Mouse (Mus musculus): ENCODE data around the gene Rfx4.
A peak's percentile ranks its signal among the peaks of the same experiment; 100 is the strongest.

Rfx4 gene

DNA sequence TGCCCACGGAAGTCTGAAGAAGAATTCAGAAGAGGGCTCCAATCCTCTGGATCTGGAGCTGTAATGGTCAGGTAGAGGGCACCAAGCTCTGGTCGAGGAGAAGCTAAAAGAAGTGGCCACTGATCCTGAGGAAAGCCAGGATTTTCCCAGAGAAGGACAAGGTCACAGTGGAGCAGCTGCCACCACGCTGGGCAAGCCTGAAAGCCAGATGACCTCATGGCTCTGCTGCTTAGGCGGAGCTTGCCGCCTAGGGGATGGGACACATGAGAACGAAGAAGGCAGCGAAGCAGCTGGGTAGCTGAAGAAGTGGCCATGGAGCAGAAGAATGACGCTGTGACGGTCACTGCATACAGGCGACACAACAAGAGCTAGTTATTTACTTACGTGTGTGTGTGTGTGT is 99.6 kb downstream of the Rfx4 start:
- TF ChIP-seq POU5F1 (IDR thresholded peaks at IDR 0.05; ENCODE audit: borderline replicate concordance, low read length): no peak
- no peak for TF ChIP-seq NANOG (IDR thresholded peaks at IDR 0.05; ENCODE audit: borderline replicate concordance, low read length)
- no peak for TF ChIP-seq CTCF (conservative IDR thresholded peaks at IDR 0.05; ENCODE audit: low read length)
- H3K9me3 ChIP-seq (ENCODE audit: low read length): no peaks in the 10 kb centered on the region
- H3K27me3 ChIP-seq (ENCODE audit: insufficient read depth, low read length): peaks cover 92% of the 10 kb centered on the region
- H3K4me1 ChIP-seq (replicated peaks; ENCODE audit: low read depth, low read length): peaks cover 39% of the 10 kb centered on the region
- H3K4me3 ChIP-seq (replicated peaks; ENCODE audit: low read length): no peak overlapping the region
- H3K36me3 ChIP-seq (ENCODE audit: insufficient read depth, low read length): no peaks in the 10 kb centered on the region

GRCm38 (mm10) chr10:84858371-84858770 is 102.5 kb downstream of the Rfx4 start:
- H3K4me3 ChIP-seq (replicated peaks; ENCODE audit: low read length): no peak overlapping the region
- H3K4me1 ChIP-seq (replicated peaks; ENCODE audit: low read depth, low read length): peaks cover 62% of the 10 kb centered on the region
- TF ChIP-seq NANOG (IDR thresholded peaks at IDR 0.05; ENCODE audit: borderline replicate concordance, low read length): no peak
- no peaks in the 10 kb centered on the region for H3K36me3 ChIP-seq (ENCODE audit: insufficient read depth, low read length)
- H3K27me3 ChIP-seq (ENCODE audit: insufficient read depth, low read length): peaks cover 83% of the 10 kb centered on the region
- no peaks in the 10 kb centered on the region for H3K9me3 ChIP-seq (ENCODE audit: low read length)

DNA sequence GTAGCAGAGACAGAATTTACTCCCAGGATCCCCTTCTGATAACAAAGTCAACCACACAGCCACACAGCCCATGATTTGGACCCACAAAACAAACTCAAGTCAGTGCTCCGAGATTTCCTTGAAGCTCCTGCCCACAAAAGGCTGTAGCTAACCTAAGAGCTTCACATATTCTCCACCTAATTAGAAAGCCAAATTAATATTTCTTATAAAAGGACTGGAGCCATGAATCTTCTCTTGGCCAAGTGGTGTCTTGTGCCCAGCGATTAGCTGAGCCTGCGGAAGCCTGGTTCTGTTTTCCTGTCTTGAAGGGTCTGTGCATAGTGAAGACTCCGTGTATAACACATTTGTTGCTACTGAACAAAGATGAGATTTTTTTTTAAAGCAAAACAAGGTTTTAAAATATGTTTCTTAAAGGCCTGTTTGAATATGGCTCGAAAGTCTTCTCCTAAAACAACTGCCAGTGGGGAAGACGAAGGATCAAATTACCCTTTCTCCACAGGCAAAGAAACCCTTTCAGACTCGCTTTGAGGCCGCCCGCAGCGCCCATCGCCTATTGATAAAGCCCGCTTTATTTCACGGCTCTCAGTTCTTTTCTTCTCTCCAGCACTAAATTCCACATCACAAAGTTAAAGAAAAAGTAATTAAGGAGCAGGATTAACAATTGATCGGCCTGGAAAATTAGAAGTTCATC is 103.1 kb downstream of the Rfx4 start:
- peaks cover 81% of the 10 kb centered on the region for H3K27me3 ChIP-seq (ENCODE audit: insufficient read depth, low read length)
- TF ChIP-seq NANOG (IDR thresholded peaks at IDR 0.05; ENCODE audit: borderline replicate concordance, low read length) (peak; percentile 98), CTCF (conservative IDR thresholded peaks at IDR 0.05; ENCODE audit: low read length) (no peak)
- no peak overlapping the region for H3K4me3 ChIP-seq (replicated peaks; ENCODE audit: low read length)
- peaks cover 64% of the 10 kb centered on the region for H3K4me1 ChIP-seq (replicated peaks; ENCODE audit: low read depth, low read length)
- no peaks in the 10 kb centered on the region for H3K9me3 ChIP-seq (ENCODE audit: low read length)
- H3K36me3 ChIP-seq (ENCODE audit: insufficient read depth, low read length): no peaks in the 10 kb centered on the region

DNA sequence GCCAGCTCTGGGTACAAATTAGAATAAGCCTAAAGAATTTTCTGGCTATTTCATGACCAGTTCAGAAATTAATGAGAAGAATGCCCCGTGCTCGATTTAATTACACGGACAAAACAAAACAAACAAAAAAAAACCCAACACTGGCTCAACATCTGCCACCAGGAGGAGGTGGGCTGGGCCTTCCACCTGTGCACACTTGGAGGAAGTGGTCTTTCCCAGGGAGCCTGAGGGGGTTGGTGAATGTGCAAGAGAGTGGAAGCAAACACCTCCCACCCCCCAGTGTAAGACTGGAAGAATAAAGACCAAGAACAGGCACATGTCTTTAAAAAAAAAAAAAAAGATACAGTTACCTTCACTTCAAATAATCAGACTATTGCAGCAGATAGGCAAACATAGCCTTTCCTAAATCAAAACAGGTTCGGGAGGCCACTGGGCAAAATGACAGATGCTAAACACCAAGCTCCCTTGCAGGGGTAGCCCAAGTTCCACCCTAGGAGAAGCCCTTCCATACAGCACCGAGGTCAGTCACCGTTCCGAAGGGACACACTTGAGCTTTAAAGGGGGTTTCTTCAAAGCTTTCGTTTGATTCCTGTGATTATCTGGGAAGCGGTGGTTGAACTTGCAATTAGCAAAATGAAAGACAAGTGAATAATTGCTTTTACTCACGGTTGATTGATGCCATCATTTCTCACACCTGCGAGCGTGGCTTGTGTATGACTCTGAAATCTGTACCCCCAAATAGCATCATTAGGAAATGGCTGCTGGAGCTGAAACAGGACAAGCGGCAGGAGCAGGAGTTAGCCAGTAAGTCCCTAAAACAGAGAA is 103.9 kb downstream of the Rfx4 start:
- H3K9me3 ChIP-seq (ENCODE audit: low read length): no peaks in the 10 kb centered on the region
- 0 out of 2 replicates have a peak overlapping the region, but pooled peaks have one; percentile 29 for H3K4me3 ChIP-seq (replicated peaks; ENCODE audit: low read length)
- no peak for TF ChIP-seq NANOG (IDR thresholded peaks at IDR 0.05; ENCODE audit: borderline replicate concordance, low read length)
- no peak for TF ChIP-seq POU5F1 (IDR thresholded peaks at IDR 0.05; ENCODE audit: borderline replicate concordance, low read length)
- H3K27me3 ChIP-seq (ENCODE audit: insufficient read depth, low read length): peaks cover 81% of the 10 kb centered on the region
- H3K4me1 ChIP-seq (replicated peaks; ENCODE audit: low read depth, low read length): peaks cover 72% of the 10 kb centered on the region
- H3K36me3 ChIP-seq (ENCODE audit: insufficient read depth, low read length): no peaks in the 10 kb centered on the region

DNA sequence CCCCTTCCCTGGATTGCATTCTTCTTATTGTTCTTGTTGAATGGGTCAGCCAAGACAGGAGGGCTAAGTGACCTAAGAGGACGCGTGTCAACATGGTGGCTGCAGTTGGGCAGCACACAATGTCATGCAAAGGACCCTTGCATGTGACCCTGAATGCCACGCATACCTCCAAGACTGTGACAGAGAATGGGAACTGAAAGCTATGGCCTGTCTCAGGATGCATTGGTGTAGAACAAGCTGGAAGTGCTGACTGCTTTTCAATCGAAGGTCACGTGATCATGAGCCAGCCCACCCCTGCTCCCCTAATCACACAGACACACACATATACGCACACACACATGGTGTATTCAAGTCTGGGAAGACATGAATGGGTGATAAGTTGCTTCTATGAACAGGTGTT is 107.6 kb downstream of the Rfx4 start:
- no peak for TF ChIP-seq POU5F1 (IDR thresholded peaks at IDR 0.05; ENCODE audit: borderline replicate concordance, low read length)
- TF ChIP-seq CTCF (conservative IDR thresholded peaks at IDR 0.05; ENCODE audit: low read length): no peak
- peak overlapping the region; percentile 46; the same call in 1 of the 2 replicates for H3K4me3 ChIP-seq (replicated peaks; ENCODE audit: low read length)
- H3K4me1 ChIP-seq (replicated peaks; ENCODE audit: low read depth, low read length): peaks cover 77% of the 10 kb centered on the region
- H3K27me3 ChIP-seq (ENCODE audit: insufficient read depth, low read length): peaks cover 79% of the 10 kb centered on the region
- H3K9me3 ChIP-seq (ENCODE audit: low read length): no peaks in the 10 kb centered on the region
- no peaks in the 10 kb centered on the region for H3K36me3 ChIP-seq (ENCODE audit: insufficient read depth, low read length)

- Histone ChIP-seq H3K9me3 (ENCODE audit: low read length) (no peaks in the 10 kb centered on the region), H3K27me3 (ENCODE audit: insufficient read depth, low read length) (peaks cover 74% of the 10 kb centered on the region), H3K4me1 (replicated peaks; ENCODE audit: low read depth, low read length) (peaks cover 43% of the 10 kb centered on the region), H3K36me3 (ENCODE audit: insufficient read depth, low read length) (no peaks in the 10 kb centered on the region), H3K4me3 (replicated peaks; ENCODE audit: low read length) (no peak overlapping the region)
- TF ChIP-seq CTCF (conservative IDR thresholded peaks at IDR 0.05; ENCODE audit: low read length) (no peak), NANOG (IDR thresholded peaks at IDR 0.05; ENCODE audit: borderline replicate concordance, low read length) (no peak)
Measured at GRCm38 (mm10) chr10:84867577-84867976, 111.7 kb downstream of the Rfx4 start.

DNA sequence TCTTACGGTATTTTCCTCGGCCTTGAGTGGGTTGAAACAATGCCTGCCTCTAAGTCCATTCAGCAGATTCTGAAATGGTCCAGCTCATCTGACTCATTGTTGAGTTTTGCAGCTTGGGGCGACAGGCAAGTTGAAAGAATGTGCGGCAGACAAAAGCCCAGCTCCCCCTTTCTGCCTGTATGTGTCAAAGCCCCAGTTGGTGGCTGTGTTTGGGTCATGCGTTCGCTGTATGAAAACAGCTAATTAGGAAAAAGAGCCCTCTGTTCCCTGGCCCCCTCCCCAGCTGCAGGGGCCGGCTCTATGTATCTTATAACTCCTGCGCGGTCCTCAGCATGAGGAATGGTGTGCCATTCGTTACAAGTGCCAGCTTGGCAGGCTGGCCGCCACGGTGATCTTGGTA is 115.4 kb downstream of the Rfx4 start:
- no peak for TF ChIP-seq POU5F1 (IDR thresholded peaks at IDR 0.05; ENCODE audit: borderline replicate concordance, low read length)
- no peak for TF ChIP-seq CTCF (conservative IDR thresholded peaks at IDR 0.05; ENCODE audit: low read length)
- no peak for TF ChIP-seq NANOG (IDR thresholded peaks at IDR 0.05; ENCODE audit: borderline replicate concordance, low read length)
- no peaks in the 10 kb centered on the region for H3K36me3 ChIP-seq (ENCODE audit: insufficient read depth, low read length)
- H3K4me1 ChIP-seq (replicated peaks; ENCODE audit: low read depth, low read length): peaks cover 8% of the 10 kb centered on the region
- H3K4me3 ChIP-seq (replicated peaks; ENCODE audit: low read length): no peak overlapping the region
- H3K27me3 ChIP-seq (ENCODE audit: insufficient read depth, low read length): peaks cover 52% of the 10 kb centered on the region
- no peaks in the 10 kb centered on the region for H3K9me3 ChIP-seq (ENCODE audit: low read length)

DNA sequence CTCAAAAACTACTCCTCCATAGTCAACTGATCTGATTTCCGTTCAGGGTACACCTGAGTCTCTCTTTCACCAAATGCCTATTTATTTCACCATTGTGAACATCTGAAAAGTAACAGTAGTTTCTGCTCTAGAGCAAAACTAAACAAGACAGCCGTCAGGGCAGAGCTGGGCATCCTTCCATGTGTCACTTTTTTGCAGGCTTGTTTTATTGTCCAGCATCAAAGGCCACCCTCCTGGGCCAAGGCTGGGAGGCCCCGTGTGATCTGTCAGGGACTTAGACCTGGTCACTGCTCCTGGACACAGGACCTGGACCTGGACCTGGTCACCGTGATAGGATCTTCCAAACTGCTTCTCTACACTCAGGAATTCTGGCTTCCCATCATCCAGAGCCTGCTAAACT is 116.1 kb downstream of the Rfx4 start:
- Histone ChIP-seq H3K36me3 (ENCODE audit: insufficient read depth, low read length) (no peaks in the 10 kb centered on the region), H3K4me3 (replicated peaks; ENCODE audit: low read length) (no peak overlapping the region), H3K9me3 (ENCODE audit: low read length) (no peaks in the 10 kb centered on the region), H3K27me3 (ENCODE audit: insufficient read depth, low read length) (peaks cover 48% of the 10 kb centered on the region), H3K4me1 (replicated peaks; ENCODE audit: low read depth, low read length) (0 out of 2 replicates have a peak, but pooled peaks cover 4% of the 10 kb centered on the region)
- TF ChIP-seq CTCF (conservative IDR thresholded peaks at IDR 0.05; ENCODE audit: low read length) (no peak), NANOG (IDR thresholded peaks at IDR 0.05; ENCODE audit: borderline replicate concordance, low read length) (no peak), POU5F1 (IDR thresholded peaks at IDR 0.05; ENCODE audit: borderline replicate concordance, low read length) (no peak)

Data from E14TG2a.4 (cell line).